Mouse (Mus musculus) liver, embryonic 14.5 days (tissue): ENCODE results near the gene Mapk13.

Experiments used
- CTCF ChIP-seq: IDR thresholded peaks from 2 replicates; pipeline ENCODE4 v1.5.1; 2016; ENCODE audit warnings: antibody characterized with exemption, low read depth, control low read depth
- EP300 ChIP-seq: IDR thresholded peaks from 2 replicates; pipeline ENCODE4 v1.6.1; 2016; ENCODE audit warnings: antibody characterized with exemption, low read depth

- TF ChIP-seq EP300 (no peak), CTCF (peak; percentile 60)
These were observed 31.7 kb downstream of the Mapk13 start, which contains the start of gene Brpf3 for GRCm38 (mm10) chr17:28800671-28801412.
